Mouse (Mus musculus) testis, postnatal 14 days (tissue): ENCODE measurements around the gene Pomgnt2.

Experiments
- DNase-seq: peaks from one replicate; pipeline ENCODE4 v3.0.0; 2021; ENCODE audit warnings: low spot score

Gene Pomgnt2

DNA sequence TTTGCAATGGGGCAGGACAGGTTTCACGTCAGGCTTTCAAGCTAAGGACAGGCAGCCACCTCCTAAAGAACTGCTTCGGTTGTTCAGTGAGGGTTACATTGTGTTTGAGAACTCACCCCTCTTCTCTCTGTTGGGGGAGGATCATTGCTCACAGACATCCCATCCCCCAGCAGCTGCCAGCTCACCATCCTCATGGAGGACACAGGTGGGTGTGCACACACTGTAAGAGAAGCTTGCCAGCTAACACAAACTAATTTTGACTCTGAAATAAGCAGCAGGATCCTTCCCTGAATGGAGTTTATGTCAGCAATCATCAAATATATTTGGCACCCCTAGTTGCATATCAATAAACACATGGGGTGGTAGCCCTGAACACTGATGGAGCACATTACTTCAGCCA is 15.9 kb upstream of the Pomgnt2 start:
- DNase-seq, result no peak

DNA sequence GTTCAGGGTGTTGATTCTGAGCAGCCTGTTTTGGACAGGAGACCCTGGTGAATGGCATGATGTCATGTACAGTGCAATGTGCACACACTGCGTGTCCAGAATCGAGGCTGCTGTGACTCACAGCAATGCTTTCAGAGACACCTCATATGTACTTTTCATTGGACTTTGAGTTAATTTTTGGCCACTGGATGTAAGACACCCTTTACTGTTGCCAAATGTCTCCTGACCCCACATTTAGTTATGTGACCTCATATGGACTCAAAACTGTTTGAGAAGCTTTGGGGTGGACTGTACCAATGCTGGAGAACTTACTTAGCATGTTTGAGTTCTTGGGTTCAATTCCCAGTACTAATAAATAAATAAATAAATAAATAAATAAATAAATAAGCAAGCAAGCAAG is 13.8 kb upstream of the Pomgnt2 start:
- no peak for DNase-seq

DNA sequence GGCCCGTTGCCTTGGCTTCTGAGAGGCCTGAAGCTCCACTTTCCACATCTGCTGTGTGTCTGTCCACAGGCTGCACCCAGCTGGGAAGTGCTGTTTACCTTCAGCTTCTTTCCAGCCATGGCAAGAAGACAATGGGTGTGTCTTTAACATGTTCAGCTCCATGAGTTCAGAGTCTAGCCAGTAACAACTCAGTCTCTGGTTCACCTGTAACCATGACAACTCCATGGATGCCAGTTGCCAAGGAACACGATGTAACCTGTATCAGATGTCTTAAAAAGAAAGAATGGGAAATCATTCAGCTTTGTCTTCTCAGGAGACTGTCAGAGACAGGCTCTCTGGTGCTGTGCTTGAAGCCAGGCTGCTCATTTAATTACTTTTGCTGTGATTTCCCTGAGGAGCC is 12.0 kb upstream of the Pomgnt2 start:
- no peak for DNase-seq

DNA sequence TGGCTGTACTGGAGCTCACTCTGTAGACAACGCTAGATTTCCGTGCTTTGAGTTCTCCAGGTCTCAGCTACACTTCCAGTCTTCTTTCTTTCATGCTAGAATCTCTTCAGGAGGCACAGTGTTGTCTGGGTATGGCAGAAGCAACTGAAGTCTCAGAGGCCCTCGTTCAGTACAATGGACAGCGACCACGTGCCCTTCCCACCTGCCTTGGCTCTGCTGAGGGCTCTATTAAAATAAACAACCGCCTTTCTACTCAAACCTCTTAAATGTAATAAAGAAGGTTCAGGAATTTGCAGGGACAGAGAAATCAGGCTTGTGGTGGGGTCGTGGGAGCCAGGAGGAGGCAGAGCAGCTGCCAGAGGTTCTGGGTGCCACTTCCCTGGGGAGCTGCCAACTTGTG is 9.7 kb upstream of the Pomgnt2 start:
- DNase-seq, result no peak

DNA sequence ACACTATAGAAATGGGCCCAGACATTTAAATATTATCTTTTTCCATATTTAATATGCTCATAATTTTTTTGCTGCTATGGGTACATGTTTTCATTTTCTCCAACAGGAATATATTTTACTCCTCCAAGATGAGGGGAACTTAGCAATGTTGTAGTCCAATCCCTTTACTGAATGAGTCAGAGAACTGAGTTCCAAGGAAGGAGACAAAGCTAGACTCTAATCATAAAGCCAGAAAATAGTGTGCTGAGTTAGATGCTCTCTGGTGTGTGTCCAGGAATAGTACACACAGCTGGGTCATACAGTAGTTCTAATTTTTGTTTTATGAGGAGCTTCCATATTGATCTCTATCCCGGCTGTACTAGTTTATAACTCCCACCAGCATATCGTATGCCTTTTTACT is 9.3 kb upstream of the Pomgnt2 start:
- DNase-seq, result no peak

DNA sequence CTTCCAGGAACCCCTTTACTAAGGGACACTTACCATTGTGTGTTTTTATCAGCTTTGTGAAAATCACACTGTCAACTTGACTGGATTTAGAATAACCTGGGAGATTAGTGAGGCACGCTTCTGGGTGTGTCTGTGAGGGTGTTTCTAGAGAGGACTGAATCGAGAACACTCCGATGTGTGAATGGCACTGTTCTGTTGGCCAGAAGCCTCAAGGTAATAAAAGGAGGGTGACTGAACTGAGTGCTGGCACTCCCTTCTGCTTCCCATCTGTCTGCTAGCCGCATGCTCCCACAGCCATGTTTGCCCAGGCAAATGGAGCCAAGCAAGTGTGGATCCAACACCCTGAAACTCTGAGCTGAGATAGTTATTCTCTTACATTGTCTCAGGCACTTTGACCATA is 1.1 kb upstream of the Pomgnt2 start:
- DNase-seq, result no peak

DNA sequence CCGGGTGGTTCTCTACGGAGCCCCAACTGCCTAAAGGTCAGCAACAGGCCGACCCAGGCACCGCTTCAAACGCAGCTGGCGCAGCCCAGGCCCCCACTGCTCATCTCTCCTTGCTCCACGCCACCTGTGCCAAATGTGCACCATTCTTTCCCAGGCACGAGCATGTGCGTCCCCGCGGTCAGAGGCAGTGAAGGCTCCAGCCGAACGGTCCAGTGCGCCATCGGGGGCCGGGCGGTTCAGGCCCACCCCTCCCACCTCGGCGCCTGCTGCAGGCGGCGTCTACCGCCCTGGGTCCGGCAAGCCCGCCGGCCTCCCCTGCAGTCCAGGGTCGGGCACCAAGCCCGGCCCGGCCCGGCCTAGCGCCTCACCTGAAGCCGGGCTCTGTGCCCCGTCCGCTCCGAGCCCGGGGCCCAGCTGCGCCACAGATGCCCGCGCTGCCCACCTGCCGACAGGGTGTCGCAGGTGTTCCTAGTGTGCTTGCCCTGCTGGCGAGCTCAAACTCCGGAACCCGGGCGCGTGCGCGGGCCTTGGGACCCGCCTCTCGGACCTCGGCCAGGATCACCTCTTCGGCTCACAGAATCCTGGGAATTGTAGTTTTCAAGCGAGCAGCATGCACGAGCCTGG is 1.3 kb downstream of the Pomgnt2 start:
- peak; percentile 83 for DNase-seq

DNA sequence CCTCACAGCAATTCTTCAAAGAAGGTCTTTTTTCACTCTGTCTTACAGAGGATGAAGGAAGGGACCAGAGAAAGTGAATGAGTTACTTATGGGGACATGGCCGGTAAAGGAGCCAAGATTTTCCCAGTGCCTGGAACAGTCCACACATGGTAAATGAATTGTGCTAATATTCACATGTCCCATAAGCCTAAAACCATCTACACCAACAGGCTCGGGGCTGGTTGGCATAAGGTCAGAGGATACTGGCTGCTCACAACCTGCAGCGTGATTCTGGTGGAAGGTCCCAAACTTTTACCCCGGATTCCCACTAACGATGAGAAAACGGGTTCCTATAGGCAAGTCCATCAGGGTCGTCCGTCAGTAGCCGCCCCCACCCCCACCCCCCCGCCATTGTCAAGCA is 1.8 kb downstream of the Pomgnt2 start:
- no peak for DNase-seq

DNA sequence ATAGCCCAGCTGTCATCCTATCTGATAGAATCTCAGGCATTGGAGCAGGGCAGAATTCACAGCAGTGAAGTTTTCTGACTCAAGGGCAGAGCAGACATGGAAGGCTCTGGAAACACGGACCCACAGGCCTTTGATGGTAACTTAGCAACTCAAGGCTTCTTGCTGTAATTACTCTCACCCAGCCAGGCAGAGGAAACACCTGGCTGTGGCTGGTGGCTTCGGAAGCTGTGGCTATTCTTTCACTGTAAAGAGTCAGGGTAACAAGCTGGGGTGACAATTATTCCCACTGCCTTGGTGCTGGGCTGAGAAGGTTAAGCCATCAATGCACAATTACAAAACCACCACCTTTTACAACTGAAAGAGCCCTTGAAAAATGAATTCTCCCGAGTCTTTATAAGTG is 3.9 kb downstream of the Pomgnt2 start:
- DNase-seq, result no peak

DNA sequence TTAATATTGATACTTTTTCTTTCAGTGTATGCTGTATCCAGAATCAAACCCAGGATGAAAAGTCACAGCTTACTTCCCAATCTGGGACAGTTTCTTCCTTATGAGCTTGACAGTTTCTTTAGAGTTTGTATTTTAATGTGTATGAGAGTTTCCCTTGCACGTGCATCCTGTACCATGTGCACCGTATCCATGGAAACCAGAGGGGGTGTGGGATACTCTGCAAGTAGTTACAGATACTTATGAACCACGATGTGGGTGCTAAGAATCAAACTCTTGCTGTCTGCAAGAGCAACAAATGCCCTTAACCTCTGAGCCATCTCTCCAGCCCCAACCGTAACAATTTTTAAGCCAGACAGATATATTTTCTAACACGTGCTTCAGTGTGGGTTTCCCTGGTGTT is 5.9 kb downstream of the Pomgnt2 start:
- DNase-seq, result no peak

DNA sequence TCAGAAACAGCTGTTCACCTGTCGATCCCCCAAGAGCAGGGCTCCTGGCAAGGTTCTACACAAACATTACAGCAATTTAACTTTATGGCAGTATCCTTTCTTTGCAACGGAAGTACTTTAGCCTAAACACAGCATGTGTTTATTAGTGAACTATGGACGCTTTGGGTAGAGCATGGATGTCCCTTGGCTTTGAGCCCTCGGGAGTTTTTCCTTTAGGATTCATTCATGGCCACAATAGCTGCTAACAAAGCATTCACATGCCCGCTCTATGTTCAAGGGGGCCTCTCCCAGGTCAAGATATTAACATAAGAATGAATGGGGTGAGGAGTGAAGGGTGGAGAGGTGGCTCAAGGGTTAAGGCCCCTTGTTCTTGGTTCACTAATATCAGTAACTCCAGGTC is 7.4 kb downstream of the Pomgnt2 start:
- no peak for DNase-seq

DNA sequence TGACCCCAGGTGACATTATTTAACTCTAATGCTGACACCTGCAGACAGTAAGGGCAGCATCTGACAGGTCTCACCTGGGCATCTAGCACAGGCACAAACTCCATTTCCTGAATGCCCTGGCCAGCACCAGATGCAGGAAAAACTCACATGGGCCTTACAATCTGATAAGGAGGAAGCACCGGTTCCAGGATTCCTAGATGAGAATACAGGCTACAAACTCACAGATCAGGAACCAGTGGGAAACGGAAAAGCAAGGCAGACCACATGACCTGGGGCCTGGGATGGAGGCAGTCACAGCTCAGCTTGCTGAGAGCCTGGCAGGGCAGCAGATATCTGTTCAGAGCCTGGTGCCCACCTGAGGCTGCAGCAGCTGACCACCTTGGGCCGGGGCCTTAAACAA is 8.0 kb downstream of the Pomgnt2 start:
- DNase-seq, result no peak

DNA sequence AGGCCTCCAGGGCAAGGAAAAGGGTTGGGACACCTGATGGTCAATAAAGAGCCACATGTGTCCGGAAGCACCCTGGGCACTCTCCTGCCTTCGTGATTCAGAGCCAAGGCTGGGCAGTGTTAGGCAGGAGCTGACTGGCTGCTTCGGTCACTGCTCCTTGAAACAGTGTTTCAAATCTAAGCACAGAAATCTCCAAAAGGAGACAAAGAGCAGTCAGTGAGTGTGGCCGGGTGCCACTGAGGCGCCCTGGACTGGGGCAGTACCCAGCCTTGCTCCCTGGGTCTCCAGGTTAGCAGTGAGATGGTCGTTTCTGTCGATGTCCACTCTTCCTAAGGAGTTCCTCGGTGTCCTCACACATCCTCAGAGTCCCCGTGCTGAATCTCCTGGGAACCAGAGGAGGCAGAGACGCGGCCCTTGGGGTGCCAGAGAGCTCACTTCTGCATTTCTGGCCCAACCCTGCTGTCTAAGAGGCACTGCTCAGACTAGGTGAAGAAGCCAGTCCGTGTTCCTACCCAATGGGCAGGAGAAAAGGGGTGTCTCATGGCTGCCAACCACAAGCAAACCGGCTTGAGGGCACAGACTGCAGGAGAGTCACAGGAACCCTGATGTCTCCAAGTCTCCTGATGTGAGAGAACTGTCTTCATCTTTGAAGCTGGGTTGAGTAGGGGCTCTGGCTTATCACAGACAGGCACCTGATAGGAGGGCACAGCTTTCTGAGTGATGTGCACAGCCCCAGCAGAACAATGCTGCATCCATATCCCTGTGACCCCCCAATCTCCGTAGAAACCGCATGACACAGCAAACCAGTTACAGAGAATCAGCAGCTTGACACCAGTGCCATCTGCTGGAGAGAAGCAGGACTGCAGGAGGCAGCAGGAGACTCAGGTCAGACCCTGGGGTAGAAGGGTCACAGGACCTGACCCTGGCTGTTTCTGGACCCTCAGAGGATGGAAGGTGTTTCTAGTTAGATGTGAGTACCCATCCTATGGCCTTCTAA is 12.1 kb downstream of the Pomgnt2 start:
- peak; percentile 64 for DNase-seq

DNA sequence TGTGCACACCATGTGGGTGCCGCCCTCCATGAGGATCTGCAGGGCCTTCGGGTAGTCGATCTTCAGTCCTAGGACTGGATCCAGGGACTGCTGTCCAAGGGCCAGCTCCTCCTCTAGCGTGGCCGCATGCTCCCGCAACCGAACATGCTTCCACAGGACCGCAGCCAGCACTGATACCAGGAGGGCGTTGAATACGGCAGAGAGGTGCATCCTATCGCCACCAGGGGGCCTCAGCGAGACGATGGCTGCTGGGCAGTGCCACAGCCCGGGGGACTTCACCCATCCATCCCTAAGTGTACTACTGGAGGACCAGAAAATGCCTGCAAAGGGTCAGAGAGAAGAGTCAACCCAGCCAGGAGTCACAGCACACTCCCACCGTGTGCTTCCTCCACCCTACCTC is 13.4 kb downstream of the Pomgnt2 start:
- DNase-seq, result peak; percentile 76

DNA sequence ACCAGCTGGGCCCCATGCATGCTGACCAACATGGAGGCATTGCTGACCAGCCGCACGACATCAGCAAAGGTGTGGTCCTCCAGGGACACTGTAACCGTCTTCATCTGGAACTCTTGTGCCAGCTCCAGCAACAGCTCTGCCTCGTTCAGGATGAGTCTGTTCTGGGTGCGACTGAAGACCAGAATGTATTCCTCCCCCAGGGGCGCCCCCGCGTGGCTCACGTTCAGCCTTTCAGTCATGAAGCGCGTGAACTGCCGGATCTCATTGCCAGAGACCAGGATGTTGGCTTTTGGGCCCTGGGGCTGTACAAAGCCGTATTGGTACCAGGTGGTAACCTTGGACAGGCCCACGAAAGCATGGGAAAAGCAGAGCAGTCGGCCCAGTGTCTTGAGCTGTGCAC is 14.2 kb downstream of the Pomgnt2 start:
- DNase-seq, result peak; percentile 36

DNA sequence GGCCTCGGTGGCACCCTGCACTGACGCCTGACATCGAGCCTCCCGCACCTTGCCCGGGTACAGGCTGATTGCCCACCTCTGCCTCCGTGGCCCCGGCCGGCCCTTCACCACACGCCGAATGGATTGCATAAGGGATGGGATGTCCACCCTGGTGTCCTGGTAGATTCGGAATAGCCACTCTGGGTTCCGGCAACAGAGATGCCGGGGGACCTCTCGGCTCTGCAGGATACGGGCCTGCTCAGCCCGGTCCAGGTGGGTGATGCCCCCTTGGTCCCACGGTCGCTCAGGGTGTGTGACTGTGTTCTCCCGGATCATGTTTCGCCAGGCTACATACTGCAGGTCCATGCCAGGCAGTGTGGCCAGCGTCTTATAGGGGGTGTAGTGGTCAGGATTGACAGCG is 14.7 kb downstream of the Pomgnt2 start:
- no peak for DNase-seq

DNA sequence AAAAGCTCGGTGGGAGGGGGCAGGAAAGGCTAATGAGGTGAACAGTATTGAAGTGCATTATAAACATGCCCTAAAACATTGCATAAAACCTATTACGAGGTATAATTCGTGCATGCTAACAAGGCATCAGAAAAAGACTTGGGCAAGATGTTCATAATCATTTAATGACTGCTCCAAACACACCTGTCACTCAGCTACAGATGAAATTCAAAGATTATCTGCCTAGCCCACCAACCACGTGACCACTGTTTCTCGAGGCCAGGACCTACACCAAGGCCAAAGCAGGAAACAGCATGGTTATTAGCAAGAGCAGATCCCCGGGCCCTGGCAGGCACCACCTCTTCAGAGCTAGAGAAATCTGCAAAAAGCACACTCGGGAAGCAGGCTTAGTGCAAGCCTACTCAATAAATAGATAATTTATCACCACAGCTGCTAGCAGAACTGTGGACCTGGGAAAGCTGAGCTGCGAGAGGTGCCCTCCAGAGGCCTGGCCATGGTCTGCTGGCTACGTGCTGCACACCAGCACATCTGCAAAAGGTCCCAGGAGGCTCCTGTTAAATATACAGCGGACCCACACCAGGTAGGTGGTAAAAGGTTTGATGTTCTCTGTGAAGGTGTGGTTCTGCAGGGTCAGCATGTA is 15.3 kb downstream of the Pomgnt2 start:
- no peak for DNase-seq

DNA sequence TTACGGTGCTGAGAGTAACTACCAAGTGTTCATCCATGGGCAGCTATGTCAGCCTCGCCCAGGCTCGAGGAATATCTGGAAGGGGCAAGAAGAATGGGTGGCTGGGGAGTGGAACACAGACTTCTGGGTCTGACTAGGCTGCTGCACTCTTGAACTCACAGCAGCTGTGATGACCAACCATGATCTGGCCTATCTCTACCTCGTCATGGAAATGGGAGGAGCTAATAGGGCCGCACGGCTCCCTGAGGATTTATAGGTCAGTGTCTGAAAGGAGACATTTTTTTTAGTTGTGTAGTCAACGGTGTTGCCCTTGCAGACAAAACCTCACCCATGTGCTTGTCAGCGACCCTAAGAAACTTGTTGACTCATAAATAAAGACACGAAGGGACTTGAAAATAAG is 15.9 kb downstream of the Pomgnt2 start:
- DNase-seq, result no peak

DNA sequence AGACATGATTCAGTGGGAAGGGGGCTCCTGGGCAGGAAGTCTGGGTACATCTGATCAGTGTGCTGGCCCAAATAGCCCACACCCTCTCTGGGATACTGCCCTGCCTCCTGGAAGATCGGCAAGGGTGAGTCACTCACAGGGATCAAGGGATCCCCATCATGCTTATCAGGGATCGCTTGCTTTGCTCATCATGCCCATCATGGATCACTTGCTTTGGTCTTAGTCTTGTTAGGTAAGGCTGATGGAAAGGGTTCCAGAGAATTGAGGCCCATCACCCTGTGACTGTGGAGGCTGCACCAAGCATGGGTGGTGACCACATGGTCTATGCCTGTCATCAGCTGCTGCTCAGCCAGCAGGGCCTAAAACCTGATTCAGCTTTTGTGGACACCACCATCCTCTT is 21.6 kb downstream of the Pomgnt2 start:
- no peak for DNase-seq

DNA sequence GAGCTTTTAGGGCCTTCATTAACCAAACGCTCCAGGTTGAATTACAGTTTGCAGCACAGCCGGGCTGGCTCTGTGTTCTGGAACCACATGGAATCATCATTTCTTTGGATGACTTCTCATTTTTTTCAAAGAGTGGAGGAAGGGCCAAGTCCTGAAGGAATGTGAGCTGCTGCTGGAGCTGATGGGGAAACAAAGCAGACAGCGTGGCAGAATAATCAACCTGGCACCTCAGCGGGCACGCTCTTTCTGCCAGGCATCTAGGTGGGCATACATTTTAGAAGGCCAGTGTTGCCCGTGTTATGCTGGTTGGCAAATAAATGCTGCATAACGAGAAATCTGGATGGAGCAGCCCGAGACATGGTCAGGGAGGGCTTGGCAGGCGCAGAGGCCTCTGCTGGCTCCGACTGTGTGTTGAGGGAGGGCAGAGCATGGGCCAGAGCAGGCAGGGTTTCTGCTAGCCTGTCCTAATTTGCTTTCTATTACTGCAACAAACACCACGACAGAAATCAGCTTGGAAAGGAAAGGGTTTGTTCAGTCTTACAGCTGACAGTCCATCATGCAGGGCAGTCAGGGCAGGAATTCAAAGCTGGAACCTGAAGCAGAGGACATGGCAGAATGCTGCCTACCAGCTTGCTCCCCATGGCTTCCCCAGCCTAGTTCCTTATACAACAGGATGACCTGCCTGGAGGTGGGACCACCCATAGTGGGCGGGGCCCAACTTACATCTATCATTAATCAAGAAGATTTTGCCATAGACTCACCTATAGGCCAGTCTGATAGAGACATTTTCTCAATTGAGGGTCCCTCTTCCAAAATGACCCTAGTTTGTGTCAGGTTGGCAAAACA is 22.5 kb downstream of the Pomgnt2 start:
- no peak for DNase-seq

DNA sequence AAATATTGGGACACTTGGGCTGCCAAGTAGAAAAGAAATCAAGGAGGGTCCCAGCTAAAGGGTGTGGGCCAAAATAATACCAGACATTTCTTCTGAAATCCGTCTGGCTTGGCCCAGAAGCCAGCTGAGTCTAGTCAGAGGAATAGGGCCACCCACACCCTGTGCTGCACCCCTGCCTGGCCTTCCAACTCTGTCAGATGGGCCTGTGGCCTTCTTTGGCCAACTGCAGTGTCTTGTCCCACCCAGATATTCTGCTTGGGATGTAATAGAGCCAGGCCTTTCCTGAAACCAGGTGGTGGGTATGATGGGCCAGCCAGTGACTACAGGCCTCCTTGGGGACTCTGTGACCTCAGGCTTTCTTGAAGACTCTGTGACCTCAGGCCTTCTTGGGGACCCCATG is 23.7 kb downstream of the Pomgnt2 start:
- no peak for DNase-seq

DNA sequence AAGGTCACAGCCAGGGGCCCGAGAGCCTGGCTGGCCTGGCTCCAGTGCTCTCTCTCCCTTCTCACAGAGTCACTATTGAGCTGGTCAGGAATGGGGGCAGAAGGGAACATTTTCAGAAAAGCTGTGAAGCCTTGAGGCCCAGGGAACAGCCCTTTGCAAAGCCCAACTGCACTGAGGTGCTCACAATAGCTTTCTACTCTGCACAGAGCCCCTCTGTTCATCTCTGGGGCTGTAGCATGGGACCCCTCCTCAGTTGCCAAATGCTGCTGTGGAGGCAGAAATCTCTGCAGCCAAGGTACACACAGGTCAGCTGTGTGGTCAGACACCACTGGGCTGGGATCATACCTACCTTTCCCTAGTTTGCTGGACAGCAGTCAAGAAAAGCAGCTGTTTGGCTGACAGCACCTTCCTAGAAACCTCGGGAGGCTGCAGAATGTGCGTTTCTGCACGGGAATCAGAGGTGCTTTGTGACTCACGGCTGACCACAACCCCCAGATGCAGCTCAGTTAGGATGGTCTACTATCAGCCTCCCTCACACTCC is 27.0 kb downstream of the Pomgnt2 start:
- no peak for DNase-seq
